Mouse (Mus musculus): Measurements from ENCODE around the gene Eif2d. TPM values are rescaled to one million over a fixed set of nuclear protein-coding genes. Genes with fewer than 3 reads are reported as not detected.

Gene Eif2d
- total RNA-seq, 2 experiments from 2014 or later: 36.5 to 36.6 TPM

DNA sequence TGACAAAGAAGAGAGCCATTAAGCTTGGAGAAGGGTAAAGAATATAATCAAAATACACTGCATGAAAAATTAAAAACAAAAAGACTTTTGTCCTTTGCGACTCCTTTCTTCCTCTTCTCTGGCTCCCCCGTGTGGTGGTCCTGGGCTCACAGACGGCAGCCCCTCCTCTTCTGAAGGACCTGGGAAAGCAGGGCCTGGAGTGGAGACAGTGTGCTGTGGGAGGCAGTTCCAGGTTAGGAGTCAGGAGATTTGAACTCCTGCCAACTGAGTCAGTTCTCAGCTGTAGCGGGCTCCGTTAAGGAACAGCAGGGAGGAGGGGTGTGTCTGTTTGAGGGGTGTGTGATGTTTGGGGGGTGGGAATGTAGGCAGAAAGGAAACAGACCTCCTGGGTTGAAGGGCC lies 54.5 kb downstream of the Eif2d start:
- DNase-seq (ENCODE audit: low spot score): no peak
- intact Hi-C loops (cut with DNase I): loop anchor here (5.0 kb wide), 1 partner anchor 40 kb away; the partner anchor contains the start of gene Rassf5

DNA sequence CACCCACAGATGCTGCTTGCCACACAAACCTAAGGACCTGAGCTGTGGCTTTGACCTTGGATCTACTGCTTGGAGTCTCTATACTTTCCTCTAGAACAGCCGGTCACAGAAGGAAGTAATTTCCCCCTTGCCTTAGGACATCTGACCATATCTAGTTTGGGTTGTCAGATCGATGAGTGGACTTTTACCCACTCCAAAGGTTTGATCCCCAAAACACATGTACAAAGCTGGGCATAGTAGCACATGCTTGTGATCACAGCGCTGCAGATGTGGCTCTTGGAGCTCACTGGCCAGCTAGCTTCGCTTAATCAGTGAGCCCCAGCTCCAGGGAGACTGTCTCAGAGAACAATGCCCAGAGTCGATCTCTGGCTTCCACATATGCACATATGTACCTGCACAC lies 55.1 kb downstream of the Eif2d start:
- DNase-seq (ENCODE audit: low spot score): no peak
- intact Hi-C loops (cut with DNase I): loop anchor here (5.0 kb wide), 1 partner anchor 39 kb away; the partner anchor contains the start of gene Rassf5

GRCm38 (mm10) chr1:131208800-131209199 lies 55.8 kb downstream of the Eif2d start:
- intact Hi-C loops (cut with DNase I): loop anchor here (5.0 kb wide), 1 partner anchor 39 kb away; the partner anchor contains the start of gene Rassf5
- DNase-seq (ENCODE audit: low spot score): no peak

GRCm38 (mm10) chr1:131209971-131210426 lies 57.0 kb downstream of the Eif2d start:
- intact Hi-C loops (cut with DNase I): loop anchor here (5.0 kb wide), 1 partner anchor 37 kb away; the partner anchor contains the start of gene Rassf5
- DNase-seq (ENCODE audit: low spot score): no peak

- DNase-seq (ENCODE audit: low spot score): no peak
- intact Hi-C loops (cut with DNase I): no loop called here
Measured at GRCm38 (mm10) chr1:131211655-131212054, 58.7 kb downstream of the Eif2d start.

DNA sequence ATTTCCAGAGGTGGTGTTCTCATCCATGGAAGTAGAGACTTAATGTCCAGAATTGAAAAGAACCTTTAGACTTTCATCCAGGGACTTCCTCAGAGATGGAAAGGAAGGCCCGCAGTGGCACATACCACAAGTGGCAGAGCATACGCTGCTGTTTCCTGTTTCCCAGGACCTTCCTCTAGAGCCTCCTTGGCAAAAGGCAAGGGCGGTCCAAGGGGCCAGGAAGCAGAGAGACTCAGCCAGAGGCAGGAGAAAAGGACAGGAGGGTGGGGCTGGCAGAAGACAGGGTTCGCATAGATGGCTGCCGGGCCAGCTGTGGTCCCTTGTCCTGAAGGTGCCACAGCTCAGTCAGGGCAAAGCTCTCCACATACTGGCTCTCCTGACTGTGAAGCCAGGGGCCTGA lies 60.0 kb downstream of the Eif2d start:
- DNase-seq (ENCODE audit: low spot score): no peak
- intact Hi-C loops (cut with DNase I): no loop called here

GRCm38 (mm10) chr1:131213361-131213760 lies 60.4 kb downstream of the Eif2d start:
- no peak for DNase-seq (ENCODE audit: low spot score)
- intact Hi-C loops (cut with DNase I): no loop called here

GRCm38 (mm10) chr1:131218933-131219332 lies 66.0 kb downstream of the Eif2d start:
- DNase-seq (ENCODE audit: low spot score): no peak
- intact Hi-C loops (cut with DNase I): no loop called here

GRCm38 (mm10) chr1:131221822-131222590 lies 69.0 kb downstream of the Eif2d start:
- intact Hi-C loops (cut with DNase I): no loop called here
- DNase-seq (ENCODE audit: low spot score): no peak

DNA sequence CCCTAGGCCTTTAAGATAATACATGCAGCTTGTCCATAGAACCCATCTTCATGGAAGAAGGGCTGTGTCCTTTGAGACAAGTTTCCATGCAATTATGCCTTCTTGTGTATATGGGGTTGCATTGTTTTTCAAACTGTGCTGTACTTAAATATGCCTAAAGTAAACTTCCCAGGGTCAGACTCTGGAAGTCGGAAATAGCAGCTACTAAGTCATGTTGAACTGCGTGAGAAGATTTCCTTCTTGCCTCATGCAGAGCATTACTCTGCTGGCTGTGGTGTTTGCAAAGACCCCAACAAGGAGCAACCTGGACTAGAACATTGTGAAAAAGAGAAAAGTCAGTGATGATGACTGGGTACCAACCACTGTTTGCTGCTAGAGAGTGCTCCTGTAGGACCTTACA lies 70.4 kb downstream of the Eif2d start:
- no peak for DNase-seq (ENCODE audit: low spot score)
- intact Hi-C loops (cut with DNase I): no loop called here

DNA sequence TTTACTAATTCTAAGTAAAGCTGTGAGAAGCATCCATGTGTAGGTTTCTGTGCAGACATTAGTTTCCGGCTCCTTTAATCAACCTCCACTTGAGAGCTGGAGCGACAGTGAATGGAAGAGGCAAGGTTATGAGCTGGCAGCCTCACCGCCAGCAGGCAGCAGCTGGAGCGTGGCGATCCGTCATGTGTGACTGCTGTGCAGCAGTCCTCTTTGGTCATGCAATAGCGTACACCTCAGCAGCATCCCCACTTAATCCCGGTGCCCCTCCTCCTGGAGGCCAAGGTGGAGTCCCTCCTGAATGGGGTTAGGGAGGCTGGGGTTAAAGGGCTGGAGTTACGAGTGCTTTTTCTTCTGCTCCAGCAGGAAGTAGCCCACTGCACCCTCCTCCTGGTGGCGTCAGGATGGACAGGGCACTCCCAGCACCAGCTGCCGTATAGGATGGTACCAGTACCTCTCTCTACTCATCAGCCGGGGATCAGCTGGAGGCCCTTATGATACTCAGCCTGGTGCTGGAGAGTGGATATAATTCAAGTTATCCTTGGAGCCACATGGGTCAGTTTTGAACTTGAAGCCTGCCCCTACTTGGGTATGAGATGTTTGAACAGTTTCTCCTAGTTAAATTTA lies 72.0 kb downstream of the Eif2d start:
- no peak for DNase-seq (ENCODE audit: low spot score)
- intact Hi-C loops (cut with DNase I): no loop called here

- no peak for DNase-seq (ENCODE audit: low spot score)
- intact Hi-C loops (cut with DNase I): no loop called here
Measured at GRCm38 (mm10) chr1:131228225-131228624, 75.2 kb downstream of the Eif2d start.

DNA sequence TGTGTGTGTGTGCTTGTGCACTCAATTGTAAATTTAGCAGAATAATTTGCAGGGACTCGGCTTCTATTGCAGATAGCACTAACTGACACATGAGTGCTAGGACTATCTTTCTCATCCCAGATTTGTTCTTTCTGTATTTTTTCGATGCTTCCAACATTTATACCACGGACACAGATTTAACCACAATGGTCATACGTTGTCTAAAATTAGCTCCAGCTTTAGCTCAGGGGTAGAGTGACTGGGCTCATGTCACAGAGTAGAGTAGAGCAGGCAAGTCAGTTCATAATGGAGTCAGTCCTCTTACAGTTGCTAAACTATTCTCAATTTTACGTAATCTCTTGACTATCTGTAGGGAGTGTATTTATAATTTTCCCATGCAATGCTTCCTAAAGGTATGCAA lies 75.7 kb downstream of the Eif2d start:
- intact Hi-C loops (cut with DNase I): no loop called here
- DNase-seq (ENCODE audit: low spot score): no peak

DNA sequence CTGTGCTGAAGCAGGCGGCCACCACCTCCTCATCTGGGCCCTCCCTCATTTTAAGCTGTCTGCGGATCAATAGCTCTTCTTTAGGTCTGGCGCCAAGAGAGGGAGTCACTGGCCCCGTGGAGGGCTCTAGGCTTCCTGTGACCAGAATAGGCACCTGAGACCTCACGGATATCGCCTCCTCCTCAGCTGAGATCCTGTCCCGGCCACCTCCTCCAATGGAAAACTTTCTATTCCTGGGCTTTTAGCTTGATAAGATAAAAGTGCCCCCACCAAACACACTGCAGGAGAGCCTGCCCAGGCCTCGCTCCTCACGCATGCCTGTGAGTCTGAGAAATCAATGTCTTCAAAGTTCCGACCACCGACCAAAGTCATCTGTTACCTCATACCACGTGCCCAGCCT lies 80.5 kb downstream of the Eif2d start:
- DNase-seq (ENCODE audit: low spot score): no peak

GRCm38 (mm10) chr1:131236077-131236476 lies 83.1 kb downstream of the Eif2d start:
- intact Hi-C loops (cut with DNase I): no loop called here
- no peak for DNase-seq (ENCODE audit: low spot score)

More for the DNA sequence above, 80.5 kb downstream of the Eif2d start:
- intact Hi-C loops (cut with DNase I): no loop called here

Other genes starting within 250 kb of the Eif2d start
- gene Il20, start 241.7 kb upstream of the Eif2d start, total RNA-seq (2021): not detected
- gene Il19, start 213.1 kb upstream of the Eif2d start, total RNA-seq (2021): not detected
- gene Il10, start 133.3 kb upstream of the Eif2d start, total RNA-seq (2021): not detected
- 100 to 1,000 TPM; 264 to 283 TPM for gene Mapkapk2, start 55.4 kb upstream of the Eif2d start, total RNA-seq (2021)
- gene Dyrk3, start 14.8 kb upstream of the Eif2d start, total RNA-seq (2021): under 1 TPM; 0.25 to 0.29 TPM
- 1 to 10 TPM; 1.6 to 2.3 TPM for gene Rassf5, start 92.1 kb downstream of the Eif2d start, total RNA-seq (2021)
- gene Ikbke, start 126.4 kb downstream of the Eif2d start, total RNA-seq (2021): 1 to 10 TPM; 1.4 to 1.7 TPM